Mouse (Mus musculus): ENCODE results near the gene Dnajb11. TPM values are rescaled to one million over a fixed set of nuclear protein-coding genes. Genes with fewer than 3 reads are reported as not detected.

Dnajb11 gene
- polyA plus RNA-seq, 1 experiment from 2014 or later: 88.4 TPM

GRCm38 (mm10) chr16:22918034-22918433, 60.4 kb downstream of the Dnajb11 start, which contains the start of gene Fetub:
Fetub (plus strand) TSS chr16:22918334.
- Histone ChIP-seq H3K4me3 (no peak within 1 kb of the TSS; the same call in 1 of the 2 replicates), H3K27ac (replicated peaks) (peak within 1 kb of the TSS; percentile 21), H3K9me3 (no peaks in the 10 kb centered on the region), H3K36me3 (replicated peaks) (no peaks in the 10 kb centered on the region), H3K4me1 (peaks cover 15% of the 10 kb centered on the region), H3K27me3 (replicated peaks; ENCODE audit: low read depth, poor library complexity, severe bottlenecking) (no peaks in the 10 kb centered on the region)
- 90% methylated on average over 5 of the region's 5 CpGs for WGBS
- no peak for DNase-seq (ENCODE audit: low spot score)

DNA sequence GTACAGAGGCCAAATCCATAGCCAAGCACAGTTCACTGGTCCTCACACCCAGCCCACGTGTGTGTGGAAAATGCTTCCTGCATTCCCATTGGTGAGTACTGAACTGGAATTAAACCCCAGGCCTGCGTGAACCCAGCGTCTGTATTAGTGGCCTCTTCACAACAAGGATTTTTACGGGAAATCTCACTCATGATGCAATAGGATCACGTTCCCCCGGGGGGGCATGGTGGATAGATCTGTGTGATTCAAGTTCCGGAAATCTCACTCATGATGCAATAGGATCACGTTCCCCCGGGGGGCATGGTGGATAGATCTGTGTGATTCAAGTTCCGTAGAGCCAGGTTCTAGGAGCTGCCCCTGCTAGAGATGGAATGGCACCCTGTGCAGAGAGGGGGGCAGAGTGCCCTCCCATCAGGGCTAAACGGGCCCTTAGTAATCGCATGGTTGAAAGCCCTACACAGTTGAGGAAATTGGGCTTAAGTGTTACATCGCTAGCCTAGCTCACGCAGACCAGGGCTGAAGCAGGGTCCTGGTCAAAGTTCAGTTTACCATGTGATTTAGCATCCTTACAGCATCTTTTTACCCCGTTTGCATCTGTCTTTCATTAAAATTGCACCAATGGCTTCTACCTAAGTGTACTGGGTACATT, 61.1 kb downstream of the Dnajb11 start:
- Histone ChIP-seq H3K4me3 (no peak overlapping the region; the same call in 1 of the 2 replicates), H3K9me3 (no peaks in the 10 kb centered on the region)
- 59% methylated on average over 15 of the region's 15 CpGs for WGBS

GRCm38 (mm10) chr16:22919971-22920854, 62.6 kb downstream of the Dnajb11 start:
- Histone ChIP-seq H3K4me1 (peaks cover 15% of the 10 kb centered on the region), H3K27ac (replicated peaks) (no peak overlapping the region), H3K27me3 (replicated peaks; ENCODE audit: low read depth, poor library complexity, severe bottlenecking) (no peaks in the 10 kb centered on the region), H3K36me3 (replicated peaks) (no peaks in the 10 kb centered on the region), H3K4me3 (no peak overlapping the region), H3K9me3 (no peaks in the 10 kb centered on the region)
- 58% methylated on average over 18 of the region's 18 CpGs for WGBS
- DNase-seq (ENCODE audit: low spot score): peak; percentile 46

More for the DNA sequence above, 61.1 kb downstream of the Dnajb11 start:
- Histone ChIP-seq H3K36me3 (replicated peaks) (no peaks in the 10 kb centered on the region), H3K4me1 (peaks cover 15% of the 10 kb centered on the region), H3K27me3 (replicated peaks; ENCODE audit: low read depth, poor library complexity, severe bottlenecking) (no peaks in the 10 kb centered on the region), H3K27ac (replicated peaks) (peak overlapping the region; percentile 21)
- DNase-seq (ENCODE audit: low spot score): peak; percentile 46

- Histone ChIP-seq H3K4me1 (peaks cover 15% of the 10 kb centered on the region), H3K36me3 (replicated peaks) (no peaks in the 10 kb centered on the region), H3K27me3 (replicated peaks; ENCODE audit: low read depth, poor library complexity, severe bottlenecking) (no peaks in the 10 kb centered on the region), H3K27ac (replicated peaks) (no peak overlapping the region), H3K9me3 (no peaks in the 10 kb centered on the region), H3K4me3 (no peak overlapping the region)
- no peak for DNase-seq (ENCODE audit: low spot score)
- 91% methylated on average over 5 of the region's 5 CpGs for WGBS
These were observed 64.1 kb downstream of the Dnajb11 start for GRCm38 (mm10) chr16:22921761-22922160.

DNA sequence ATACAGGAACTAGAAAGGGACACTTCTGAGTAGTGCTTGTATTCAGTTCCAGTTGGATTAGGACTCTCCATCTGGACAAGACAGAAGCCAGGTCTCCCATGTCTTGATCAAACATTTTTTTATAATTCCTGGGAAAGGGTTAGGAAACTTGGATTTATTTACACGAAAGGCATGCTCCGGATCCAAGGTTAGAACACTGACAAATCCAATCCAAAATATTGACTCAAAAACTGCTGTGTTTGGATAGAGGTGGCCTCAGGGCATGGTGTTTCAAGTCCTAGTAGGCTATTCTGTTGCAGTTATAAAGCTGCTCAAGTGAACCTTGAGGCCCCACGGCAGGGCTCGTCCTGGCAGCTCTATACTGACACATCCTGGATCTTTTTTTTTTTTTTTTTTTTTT, 64.8 kb downstream of the Dnajb11 start:
- Histone ChIP-seq H3K4me3 (no peak overlapping the region), H3K4me1 (peaks cover 15% of the 10 kb centered on the region), H3K27ac (replicated peaks) (no peak overlapping the region), H3K36me3 (replicated peaks) (no peaks in the 10 kb centered on the region), H3K9me3 (no peaks in the 10 kb centered on the region), H3K27me3 (replicated peaks; ENCODE audit: low read depth, poor library complexity, severe bottlenecking) (no peaks in the 10 kb centered on the region)
- 84% methylated on average over 4 of the region's 4 CpGs for WGBS
- no peak for DNase-seq (ENCODE audit: low spot score)

Other genes with a start within 250 kb of the Dnajb11 start
- 0.20 and 0.22 TPM in 2 replicates for gene Dgkg, start 200.6 kb upstream of the Dnajb11 start, polyA plus RNA-seq (2016; fragmentation: Nextera tagmentation; extraction: Ambion mirVana)
- 0.17 TPM in 1 of 2 replicates, not detected in the other for gene Crygs, start 46.3 kb upstream of the Dnajb11 start, polyA plus RNA-seq (2016; fragmentation: Nextera tagmentation; extraction: Ambion mirVana)
- gene Tbccd1, start 176 bp upstream of the Dnajb11 start, polyA plus RNA-seq (2016; fragmentation: Nextera tagmentation; extraction: Ambion mirVana): 38.6 and 39.1 TPM in 2 replicates
- gene Ahsg, start 33.4 kb downstream of the Dnajb11 start, polyA plus RNA-seq (2016; fragmentation: Nextera tagmentation; extraction: Ambion mirVana): not detected in 2 replicates
- gene Fetub, start 60.5 kb downstream of the Dnajb11 start, polyA plus RNA-seq (2016; fragmentation: Nextera tagmentation; extraction: Ambion mirVana): not detected in 2 replicates
- 0.16 TPM in 1 of 2 replicates, not detected in the other for gene Hrg, start 93.2 kb downstream of the Dnajb11 start, polyA plus RNA-seq (2016; fragmentation: Nextera tagmentation; extraction: Ambion mirVana)
- gene Kng2, start 171.6 kb downstream of the Dnajb11 start, polyA plus RNA-seq (2016; fragmentation: Nextera tagmentation; extraction: Ambion mirVana): not detected in 2 replicates
- not detected in 2 replicates for gene Kng1, start 200.0 kb downstream of the Dnajb11 start, polyA plus RNA-seq (2016; fragmentation: Nextera tagmentation; extraction: Ambion mirVana)
- 170 and 177 TPM in 2 replicates for gene Eif4a2, start 249.6 kb downstream of the Dnajb11 start, polyA plus RNA-seq (2016; fragmentation: Nextera tagmentation; extraction: Ambion mirVana)

Data from embryonic facial prominence, embryonic 10.5 days (tissue).